Mouse (Mus musculus) adipose tissue, adult 10 weeks (tissue): Measurements from ENCODE around the gene Adam26a. TPM values are rescaled to one million over a fixed set of nuclear protein-coding genes. Genes with fewer than 3 reads are reported as not detected.

Source experiments
- polyA plus RNA-seq: library from polyadenylated mRNA; stranded (reverse); fragments of 350-450 nt; fragmentation: Illumina TruSeq; extraction: RNeasy Lipid Tissue Mini Kit (QIAGEN cat#74804); gene quantifications from one replicate; pipeline ENCODE4 v1.2.3, GENCODE M21; 2014; ENCODE audit warnings: low read depth, low replicate concordance

Gene Adam26a
- 0.56 TPM for polyA plus RNA-seq

DNA sequence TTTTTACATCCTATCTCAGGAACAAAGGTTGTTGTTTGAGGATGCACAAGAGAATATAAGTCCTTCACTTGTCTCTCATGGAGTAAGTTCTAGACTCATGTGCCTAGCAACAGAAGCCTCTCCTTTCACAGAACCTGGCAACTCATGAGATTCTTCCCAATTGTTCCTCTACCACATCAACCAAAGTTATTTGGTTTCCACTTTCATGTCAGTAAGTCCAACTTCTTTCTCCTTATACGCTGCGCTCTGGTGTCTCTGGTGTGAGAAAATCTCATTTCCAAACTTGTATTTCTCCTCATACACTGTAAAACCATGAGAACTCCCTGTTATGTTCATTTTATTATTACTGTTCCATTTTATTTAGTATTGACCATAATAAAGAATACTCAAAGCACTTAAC lies at the start of gene Adam26a:
TSS of gene Adam26a (minus strand) at position 101 of the 400 bp plus-strand sequence.

DNA sequence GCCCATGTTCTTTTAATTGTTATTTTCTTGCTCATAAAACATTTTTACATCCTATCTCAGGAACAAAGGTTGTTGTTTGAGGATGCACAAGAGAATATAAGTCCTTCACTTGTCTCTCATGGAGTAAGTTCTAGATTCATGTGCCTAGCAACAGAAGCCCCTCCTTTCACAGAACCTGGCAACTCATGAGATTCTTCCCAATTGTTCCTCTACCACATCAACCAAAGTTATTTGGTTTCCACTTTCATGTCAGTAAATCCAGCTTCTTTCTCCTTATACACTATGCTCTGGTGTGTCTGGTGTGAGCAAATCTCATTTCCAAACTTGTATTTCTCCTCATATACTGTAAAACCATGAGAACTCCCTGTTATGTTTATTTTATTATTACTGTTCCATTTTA lies 48.5 kb downstream of the Adam26a start, which contains the start of gene Adam26b:
TSS of gene Adam26b (minus strand) at position 101 of the 400 bp plus-strand sequence.

Other genes starting within 250 kb of the Adam26a start
- gene Adam26b, start 48.6 kb downstream of the Adam26a start, polyA plus RNA-seq = 0.30 TPM
- gene Gm5346, start 50.6 kb upstream of the Adam26a start, polyA plus RNA-seq = not detected
- not detected for gene Adam34, start 133.3 kb upstream of the Adam26a start, polyA plus RNA-seq